Mouse (Mus musculus) testis, postnatal 10 days (tissue): Measurements from ENCODE around the gene Parn.
A peak's percentile ranks its signal among the peaks of the same experiment; 100 is the strongest.
"Not testable (repeated sequence)": the region's sequence is repeated elsewhere in the genome, so short reads cannot be mapped to it uniquely, and the experiment has no call there.

ENCODE experiments used
- DNase-seq: peaks from one replicate; pipeline ENCODE4 v3.0.0; 2021; ENCODE audit warnings: low spot score

Gene Parn

GRCm38 (mm10) chr16:13667878-13668343, at the start of gene Parn:
TSS of gene Parn (minus strand) at chr16:13668170.
- DNase-seq: peak; percentile 94

- no peak for DNase-seq
Observed at GRCm38 (mm10) chr16:13716821-13717553, 49.0 kb upstream of the Parn start.

GRCm38 (mm10) chr16:13714910-13715309, 46.9 kb upstream of the Parn start:
- DNase-seq: no peak

GRCm38 (mm10) chr16:13704676-13705075, 36.7 kb upstream of the Parn start:
- DNase-seq: no peak

GRCm38 (mm10) chr16:13702184-13702583, 34.2 kb upstream of the Parn start:
- peak; percentile 63 for DNase-seq

- DNase-seq: no peak
Observed at GRCm38 (mm10) chr16:13698998-13699397, 31.0 kb upstream of the Parn start.

- DNase-seq: no peak
Observed at GRCm38 (mm10) chr16:13678601-13679319, 10.8 kb upstream of the Parn start.

- DNase-seq: no peak
Observed at GRCm38 (mm10) chr16:13674511-13674910, 6.5 kb upstream of the Parn start.

- no peak for DNase-seq
Observed at GRCm38 (mm10) chr16:13673114-13673513, 5.1 kb upstream of the Parn start.

- DNase-seq: peak; percentile 71
Observed at GRCm38 (mm10) chr16:13672386-13672898, 4.5 kb upstream of the Parn start.

- DNase-seq: peak; percentile 90
Observed at GRCm38 (mm10) chr16:13671685-13672385, 3.9 kb upstream of the Parn start, which contains the start of the genes Bfar and 3110001I22Rik. TSS of gene Bfar (plus strand) at chr16:13671858. TSS of gene 3110001I22Rik (plus strand) at chr16:13671929.

- not testable (repeated sequence) for DNase-seq
Observed at GRCm38 (mm10) chr16:13670896-13671295, 2.9 kb upstream of the Parn start.

GRCm38 (mm10) chr16:13669282-13669681, 1.3 kb upstream of the Parn start:
- DNase-seq: no peak

- DNase-seq: no peak
Observed at GRCm38 (mm10) chr16:13668402-13669108, 585 bp upstream of the Parn start.

- DNase-seq: no peak
Observed at GRCm38 (mm10) chr16:13660736-13661135, 7.2 kb downstream of the Parn start.

GRCm38 (mm10) chr16:13658886-13659285, 9.1 kb downstream of the Parn start:
- DNase-seq: no peak

- DNase-seq: no peak
Observed at GRCm38 (mm10) chr16:13645930-13646329, 22.0 kb downstream of the Parn start.

GRCm38 (mm10) chr16:13644474-13644873, 23.5 kb downstream of the Parn start:
- no peak for DNase-seq

- DNase-seq: peak; percentile 49
Observed at GRCm38 (mm10) chr16:13640064-13640463, 27.9 kb downstream of the Parn start.

GRCm38 (mm10) chr16:13639508-13639907, 28.5 kb downstream of the Parn start:
- no peak for DNase-seq

- DNase-seq: not testable (repeated sequence)
Observed at GRCm38 (mm10) chr16:13638198-13638597, 29.8 kb downstream of the Parn start.

- DNase-seq: no peak
Observed at GRCm38 (mm10) chr16:13628345-13628744, 39.6 kb downstream of the Parn start.
